Mouse (Mus musculus): ENCODE data around the gene Lhpp. TPM values are rescaled to one million over a fixed set of nuclear protein-coding genes. Genes with fewer than 3 reads are reported as not detected.
"Not testable (repeated sequence)": the region's sequence is repeated elsewhere in the genome, so short reads cannot be mapped to it uniquely, and the experiment has no call there.

Lhpp gene
- total RNA-seq, 2 experiments from 2014 or later, result 19.2 to 27.6 TPM

- DNase-seq, result no peak
Observed at GRCm38 (mm10) chr7:132644605-132645279, 34.3 kb downstream of the Lhpp start.

- no peak for DNase-seq
Observed at GRCm38 (mm10) chr7:132646514-132646913, 36.1 kb downstream of the Lhpp start.

DNA sequence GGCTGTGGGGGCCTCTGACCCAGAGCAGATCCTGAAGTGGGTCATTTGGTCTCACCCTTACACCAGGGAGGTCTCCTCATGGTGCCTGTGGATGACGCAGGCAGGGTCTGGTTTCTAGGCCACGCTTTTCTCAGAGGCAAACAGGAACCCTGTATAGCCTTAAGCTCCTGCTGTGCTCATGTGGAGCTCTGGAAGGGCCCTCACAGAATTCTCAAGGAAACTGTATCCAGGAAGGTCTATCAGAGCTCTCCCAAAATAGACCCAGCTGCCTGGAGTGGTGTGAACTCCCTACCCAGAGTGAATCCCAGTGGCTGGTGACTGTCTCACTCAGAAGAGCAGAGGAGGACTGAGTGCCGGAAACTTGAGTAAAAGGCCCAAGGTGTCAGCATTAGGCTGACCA, 44.0 kb downstream of the Lhpp start:
- DNase-seq, result no peak

DNA sequence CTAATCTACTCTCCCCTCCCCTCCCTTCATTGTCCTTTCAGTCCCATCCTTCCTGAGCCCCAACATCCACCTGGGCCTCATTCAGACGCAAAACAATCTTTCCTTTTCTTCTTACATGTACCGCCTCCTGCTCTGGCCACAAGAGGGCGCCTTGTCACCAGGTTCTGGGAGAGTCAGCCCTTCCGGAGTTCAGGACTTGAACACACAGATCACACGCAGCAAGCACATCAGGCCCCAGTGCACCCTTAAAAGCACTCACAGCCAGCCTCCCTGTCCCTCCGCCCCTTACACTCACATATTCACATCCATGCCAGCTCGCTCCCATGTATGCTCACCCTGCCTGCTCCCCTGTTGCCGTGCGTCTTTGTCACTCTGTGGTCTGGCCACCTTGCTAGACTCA, 45.6 kb downstream of the Lhpp start:
- peak; percentile 91 for DNase-seq

DNA sequence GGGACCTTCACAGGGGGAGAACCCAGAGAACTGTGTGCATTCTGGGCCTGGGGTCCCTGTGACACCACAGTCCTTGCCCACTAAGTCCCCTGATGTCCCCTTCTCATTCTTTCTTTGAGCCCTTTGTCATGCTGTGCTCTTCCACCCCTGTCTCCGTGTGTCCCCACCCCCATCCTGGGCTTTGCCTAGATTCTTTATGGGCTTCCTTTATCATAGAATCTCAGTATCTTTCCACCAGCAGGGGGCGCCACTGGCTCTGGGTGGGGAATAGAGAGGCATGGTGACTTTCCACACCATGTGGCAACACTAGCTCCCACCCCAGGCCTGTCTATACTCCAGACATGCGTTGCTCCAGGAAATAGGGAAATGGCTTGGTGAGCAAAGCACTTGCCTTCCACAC, 46.1 kb downstream of the Lhpp start:
- DNase-seq, result peak; percentile 93 to 96

GRCm38 (mm10) chr7:132657371-132658057, 47.1 kb downstream of the Lhpp start:
- no peak for DNase-seq

DNA sequence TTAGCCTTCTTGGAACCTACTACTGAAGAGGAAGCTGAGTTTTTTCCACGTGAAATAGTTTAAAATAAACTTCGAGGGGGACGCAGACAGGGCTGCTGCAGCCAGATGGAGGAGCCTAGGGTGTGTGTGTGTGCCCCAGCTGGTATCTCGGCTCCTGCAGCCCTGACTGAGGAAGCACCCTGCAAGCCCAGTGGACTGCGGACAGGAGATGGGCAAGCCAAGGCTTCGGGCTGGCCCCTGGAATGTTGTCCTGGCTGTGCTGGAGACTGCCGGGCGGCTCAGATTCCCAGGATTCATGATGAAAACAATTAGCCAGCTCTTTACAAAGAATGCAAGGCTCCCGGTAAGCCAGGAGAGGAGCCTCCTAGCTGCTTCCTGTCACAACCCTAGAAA, 47.6 kb downstream of the Lhpp start:
- DNase-seq, result peak in 1 of 2 experiments; percentile 25

- DNase-seq, result no peak
Observed at GRCm38 (mm10) chr7:132658688-132659087, 48.2 kb downstream of the Lhpp start.

DNA sequence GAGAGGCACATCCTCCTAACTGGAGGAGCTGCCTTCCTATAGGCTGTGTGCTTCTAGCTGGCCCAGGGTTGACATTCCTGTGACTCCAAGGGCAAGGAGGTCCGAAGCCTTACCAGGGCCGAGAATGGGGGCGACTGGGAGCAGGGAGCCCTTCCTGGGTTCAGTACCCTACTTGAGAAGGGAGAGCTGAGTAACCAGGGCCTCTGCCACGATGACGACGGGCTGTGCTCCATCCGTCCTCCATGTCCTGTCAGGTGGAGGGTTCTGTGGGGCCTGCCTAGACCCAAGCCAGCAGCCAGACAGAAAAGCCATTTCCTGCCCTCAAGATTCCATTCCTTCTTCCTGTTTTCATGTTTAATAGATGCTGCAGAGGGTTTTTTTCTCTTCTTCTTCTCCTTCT, 49.2 kb downstream of the Lhpp start:
- DNase-seq, result no peak

DNA sequence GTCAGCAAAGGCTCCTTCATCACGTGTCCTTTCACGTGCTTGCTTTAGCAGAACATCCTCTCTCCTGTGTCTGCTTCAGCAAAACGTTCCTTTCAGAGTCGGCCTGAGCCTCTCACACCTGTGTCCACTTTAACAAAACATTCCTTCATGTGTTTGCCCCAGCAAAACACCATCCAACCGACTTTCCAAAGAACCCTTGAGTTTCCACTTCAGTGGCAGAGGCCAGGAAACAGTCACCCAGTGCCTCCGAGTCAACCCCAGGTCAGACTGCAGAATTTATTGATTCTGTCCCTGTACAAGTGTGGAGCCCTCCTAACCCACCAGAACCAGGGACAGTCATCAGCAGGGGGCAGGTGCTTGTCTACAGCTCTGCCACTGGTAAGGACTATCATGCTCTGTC, 52.4 kb downstream of the Lhpp start:
- not testable (repeated sequence) for DNase-seq

GRCm38 (mm10) chr7:132664815-132665214, 54.4 kb downstream of the Lhpp start:
- DNase-seq, result no peak

- no peak for DNase-seq
Observed at GRCm38 (mm10) chr7:132665664-132666382, 55.4 kb downstream of the Lhpp start.

DNA sequence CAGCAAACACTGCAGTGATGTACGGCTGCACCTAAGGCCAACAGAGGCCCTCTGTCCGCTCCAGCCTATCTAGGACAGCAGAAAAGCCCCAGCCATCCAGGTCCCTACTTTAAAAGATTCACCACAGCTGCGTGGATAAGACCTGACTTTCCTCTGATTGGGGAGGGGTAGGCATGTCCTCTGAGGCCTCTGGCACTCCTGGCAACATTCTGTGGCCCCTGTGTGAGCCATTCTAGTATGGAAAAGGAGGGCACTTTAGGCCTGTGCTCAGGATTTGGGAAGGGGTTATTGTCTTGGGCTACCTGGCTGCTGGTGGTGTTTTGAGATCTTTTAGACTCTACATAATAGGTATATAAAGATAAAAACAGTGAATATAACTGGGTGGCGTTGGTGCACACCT, 56.1 kb downstream of the Lhpp start:
- no peak for DNase-seq

DNA sequence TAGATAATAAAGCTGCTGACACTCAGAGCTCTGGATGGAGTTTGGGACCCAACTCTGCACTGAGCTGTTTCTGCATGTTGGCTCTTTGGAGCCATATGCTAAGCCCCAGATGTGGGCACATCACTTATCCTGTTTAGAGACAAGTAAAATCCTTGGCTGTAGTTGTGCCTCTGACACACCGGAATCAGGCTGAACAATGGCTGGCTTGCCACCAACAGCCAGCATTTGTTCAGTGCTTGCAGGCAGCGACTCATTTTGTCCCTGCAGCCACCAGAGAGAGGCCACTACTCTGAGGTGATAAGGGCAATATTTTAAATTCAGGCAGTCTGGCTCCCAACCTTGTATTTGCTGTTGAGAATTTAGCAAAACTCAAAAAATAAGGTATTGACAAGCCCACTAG, 58.2 kb downstream of the Lhpp start:
- DNase-seq, result peak; percentile 55 to 58

DNA sequence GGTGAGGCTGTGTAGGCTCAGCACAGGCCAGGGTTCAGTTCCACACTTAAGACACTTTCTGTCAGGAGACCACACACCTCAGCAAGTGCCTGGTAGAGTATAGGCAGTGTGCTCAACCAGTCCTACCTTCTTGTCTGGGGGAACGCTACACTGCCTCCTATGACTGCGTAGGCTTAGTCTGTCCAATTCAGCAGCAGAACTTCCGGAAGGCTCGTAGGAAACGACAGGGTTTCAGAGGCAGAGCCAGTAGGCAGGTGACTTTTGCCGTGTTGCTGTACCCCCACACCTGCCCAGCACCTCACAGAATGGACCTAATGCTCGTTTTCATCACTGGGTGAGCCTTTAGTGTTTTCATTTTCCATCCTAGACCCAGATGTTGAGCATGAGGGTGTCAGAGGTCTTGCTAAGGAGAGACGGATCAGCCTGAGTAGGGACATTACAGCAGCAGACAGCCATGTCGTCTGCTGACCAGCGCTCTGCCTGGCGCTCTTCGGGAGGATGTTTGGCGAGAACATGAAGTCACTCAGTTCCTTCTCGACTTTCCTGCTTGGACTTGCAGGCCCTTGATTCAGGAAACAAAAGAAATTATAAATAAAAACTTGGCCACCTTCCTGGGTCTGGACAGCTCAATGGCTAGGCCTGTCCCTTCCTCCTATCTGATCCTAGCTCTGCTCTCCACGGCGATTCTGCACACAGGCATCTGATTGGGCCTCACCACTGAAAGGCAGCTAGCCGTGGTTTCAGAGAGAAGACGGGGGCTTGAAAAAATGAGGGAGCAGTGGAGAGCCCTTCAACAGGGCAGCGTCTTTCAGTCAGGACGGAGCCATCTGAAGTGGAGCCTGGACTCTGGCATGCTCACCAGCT, 59.8 kb downstream of the Lhpp start:
- DNase-seq, result no peak

DNA sequence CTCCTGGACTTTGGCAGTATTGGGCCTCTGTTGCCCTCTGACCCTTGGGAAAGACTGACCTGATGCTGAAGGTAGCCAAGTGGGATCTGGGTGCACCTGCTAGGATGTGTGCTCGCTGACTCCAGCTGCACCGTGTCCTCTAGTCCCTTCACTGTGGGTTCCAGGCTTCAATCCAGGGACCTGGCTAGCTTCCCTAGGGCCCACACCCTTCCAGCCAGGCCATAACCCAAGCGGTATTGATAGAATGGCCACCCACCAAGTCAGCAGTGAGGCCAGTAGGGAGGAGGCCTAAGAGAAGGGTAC, 60.4 kb downstream of the Lhpp start:
- DNase-seq, result peak in 1 of 2 experiments; percentile 57

- peak; percentile 39 to 56 for DNase-seq
Observed at GRCm38 (mm10) chr7:132672481-132672959, 62.1 kb downstream of the Lhpp start.

- DNase-seq, result peak; percentile 66 to 70
Observed at GRCm38 (mm10) chr7:132673931-132674755, 63.7 kb downstream of the Lhpp start.

GRCm38 (mm10) chr7:132675922-132676321, 65.5 kb downstream of the Lhpp start:
- DNase-seq, result no peak

- DNase-seq, result no peak
Observed at GRCm38 (mm10) chr7:132679117-132679516, 68.7 kb downstream of the Lhpp start.

- no peak for DNase-seq
Observed at GRCm38 (mm10) chr7:132679549-132679948, 69.1 kb downstream of the Lhpp start.

Data from adrenal gland, postnatal 36 days (tissue).